Mouse (Mus musculus) liver, postnatal 0 days (tissue): ENCODE data around the gene Ugt1a5. TPM values are rescaled to one million over a fixed set of nuclear protein-coding genes. Genes with fewer than 3 reads are reported as not detected.

ENCODE experiments used
- ATAC-seq: fragments of 200-750 bp; cut with Nextera tagmentation; 2 replicates; pipeline ENCODE4 v1.8.0; 2017; ENCODE audit warnings: mild to moderate bottlenecking, moderate library complexity
- DNase-seq: peaks from one replicate; pipeline ENCODE4 v3.0.0-alpha.2; 2016
- H3K27ac ChIP-seq: fragments of 300-500 bp; sonication (generic); 2 replicates; pipeline ENCODE4 v1.5.1; 2014; ENCODE audit warnings: antibody characterized with exemption, moderate library complexity, mild to moderate bottlenecking, low read depth
- H3K27me3 ChIP-seq: fragments of 300-500 bp; sonication (generic); 2 replicates; pipeline ENCODE4 v1.6.1; 2014; ENCODE audit warnings: low read length, control low read depth, mixed read lengths; ENCODE audit not compliant: insufficient read depth
- H3K36me3 ChIP-seq: fragments of 300-500 bp; sonication (generic); replicated peaks from 2 replicates; pipeline ENCODE4 v1.6.1; 2014; ENCODE audit warnings: mild to moderate bottlenecking, control low read depth, low read length, moderate library complexity, mixed read lengths; ENCODE audit not compliant: insufficient read depth
- H3K4me1 ChIP-seq: fragments of 300-500 bp; sonication (generic); 2 replicates; pipeline ENCODE4 v1.6.1; 2014; ENCODE audit warnings: antibody characterized with exemption, mild to moderate bottlenecking, control low read depth; ENCODE audit not compliant: insufficient read depth
- H3K4me2 ChIP-seq: fragments of 300-500 bp; sonication (generic); 2 replicates; pipeline ENCODE4 v1.6.1; 2014; ENCODE audit warnings: low read depth, mild to moderate bottlenecking, low read length, moderate library complexity, mixed read lengths
- H3K4me3 ChIP-seq: fragments of 300-500 bp; sonication (generic); 2 replicates; pipeline ENCODE4 v1.5.1; 2014; ENCODE audit warnings: low read depth, low read length
- H3K9ac ChIP-seq: fragments of 300-500 bp; sonication (generic); replicated peaks from 2 replicates; pipeline ENCODE4 v1.6.1; 2014; ENCODE audit warnings: mild to moderate bottlenecking, moderate library complexity
- H3K9me3 ChIP-seq: fragments of 300-500 bp; sonication (generic); 2 replicates; pipeline ENCODE4 v1.6.1; 2016; ENCODE audit warnings: mild to moderate bottlenecking, control low read depth, low read length, mixed read lengths
- CTCF ChIP-seq: sonication (generic); IDR thresholded peaks from 2 replicates; pipeline ENCODE4 v1.5.1; 2016; ENCODE audit warnings: antibody characterized with exemption, low read depth
- EP300 ChIP-seq: IDR thresholded peaks from 2 replicates; pipeline ENCODE4 v1.6.1; 2016; ENCODE audit warnings: antibody characterized with exemption, low read depth, mild to moderate bottlenecking
- WGBS: fragments of 180-500 bp; shearing (Covaris S2); extraction: QIAGEN DNeasy Blood & Tissue Kit; methylation state at CpG from one replicate; pipeline ENCODE4 v1.1.7; 2014; ENCODE audit not compliant: insufficient replicate concordance; 5-methylcytosine and 5-hydroxymethylcytosine counted together
- polyA plus RNA-seq: library from polyadenylated mRNA; unstranded; fragments of >200 nt; fragmentation: Nextera tagmentation; extraction: Ambion mirVana; gene quantifications from 2 replicates; pipeline ENCODE4 v1.2.1, GENCODE M21; 2015

Ugt1a5 gene
- polyA plus RNA-seq, 1 experiment from 2014 or later = 0.19 TPM

- no peak overlapping the region for H3K9ac ChIP-seq
- H3K4me2 ChIP-seq = no peak overlapping the region
- H3K36me3 ChIP-seq = no peaks in the 10 kb centered on the region
- H3K27ac ChIP-seq = no peak overlapping the region
- H3K4me3 ChIP-seq = no peak overlapping the region
- WGBS = 63% methylated on average over 7 of the region's 7 CpGs
- peak; percentile 26 for DNase-seq
- H3K27me3 ChIP-seq = no peaks in the 10 kb centered on the region
- TF ChIP-seq CTCF (no peak), EP300 (no peak)
- no peaks in the 10 kb centered on the region for H3K4me1 ChIP-seq
- ATAC-seq = no peak
- peaks cover 14% of the 10 kb centered on the region for H3K9me3 ChIP-seq
Measured at GRCm38 (mm10) chr1:88228121-88228520, 62.3 kb downstream of the Ugt1a5 start.

- Histone ChIP-seq H3K9me3 (peaks cover 14% of the 10 kb centered on the region), H3K36me3 (no peaks in the 10 kb centered on the region), H3K27ac (no peak overlapping the region), H3K4me3 (no peak overlapping the region), H3K9ac (no peak overlapping the region), H3K27me3 (no peaks in the 10 kb centered on the region), H3K4me1 (no peaks in the 10 kb centered on the region), H3K4me2 (no peak overlapping the region)
- DNase-seq (no peak), ATAC-seq (no peak)
- 72% methylated on average over 3 of the region's 3 CpGs for WGBS
- no peak for TF ChIP-seq CTCF
- TF ChIP-seq EP300 = no peak
Measured at GRCm38 (mm10) chr1:88229566-88229965, 63.8 kb downstream of the Ugt1a5 start.

DNA sequence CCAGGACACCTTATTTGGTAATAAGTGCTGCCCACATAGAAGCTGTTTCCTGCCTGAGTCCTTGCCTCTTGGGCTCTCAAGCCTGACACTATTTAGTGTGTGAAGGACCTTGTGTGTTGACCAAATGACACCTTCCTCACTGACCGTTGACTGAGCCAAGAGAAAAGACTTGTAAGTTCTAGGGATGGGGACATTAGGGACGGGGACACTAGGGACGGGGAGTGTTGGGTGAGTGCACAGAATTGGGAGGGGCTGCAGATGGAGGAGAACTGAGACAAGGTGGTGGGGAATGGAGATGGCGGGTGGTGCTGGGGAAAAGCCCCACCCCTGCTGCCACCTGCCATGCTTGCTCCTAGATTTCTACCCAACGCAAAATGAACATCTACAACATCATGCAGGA is 64.2 kb downstream of the Ugt1a5 start:
- no peak for ATAC-seq
- no peak for DNase-seq
- peaks cover 16% of the 10 kb centered on the region for H3K9me3 ChIP-seq
- H3K4me2 ChIP-seq = no peak overlapping the region
- 75% methylated on average over 5 of the region's 5 CpGs for WGBS
- no peaks in the 10 kb centered on the region for H3K4me1 ChIP-seq
- H3K36me3 ChIP-seq = no peaks in the 10 kb centered on the region
- TF ChIP-seq CTCF (no peak), EP300 (no peak)
- no peak overlapping the region for H3K9ac ChIP-seq
- H3K4me3 ChIP-seq = no peak overlapping the region
- no peaks in the 10 kb centered on the region for H3K27me3 ChIP-seq
- no peak overlapping the region for H3K27ac ChIP-seq

GRCm38 (mm10) chr1:88230421-88230820 is 64.6 kb downstream of the Ugt1a5 start:
- Histone ChIP-seq H3K27ac (no peak overlapping the region), H3K4me1 (no peaks in the 10 kb centered on the region), H3K4me2 (no peak overlapping the region), H3K27me3 (no peaks in the 10 kb centered on the region), H3K9me3 (peaks cover 21% of the 10 kb centered on the region), H3K9ac (no peak overlapping the region), H3K36me3 (no peaks in the 10 kb centered on the region), H3K4me3 (no peak overlapping the region)
- 69% methylated on average over 7 of the region's 7 CpGs for WGBS
- TF ChIP-seq EP300 (no peak), CTCF (no peak)
- ATAC-seq (no peak), DNase-seq (no peak)

GRCm38 (mm10) chr1:88230981-88231802 is 65.4 kb downstream of the Ugt1a5 start:
- ATAC-seq (no peak), DNase-seq (no peak)
- Histone ChIP-seq H3K36me3 (no peaks in the 10 kb centered on the region), H3K4me2 (no peak overlapping the region), H3K27me3 (no peaks in the 10 kb centered on the region), H3K4me1 (no peaks in the 10 kb centered on the region), H3K9me3 (peaks cover 22% of the 10 kb centered on the region), H3K27ac (no peak overlapping the region), H3K4me3 (no peak overlapping the region), H3K9ac (no peak overlapping the region)
- WGBS = 65% methylated on average over 6 of the region's 6 CpGs
- no peak for TF ChIP-seq CTCF
- no peak for TF ChIP-seq EP300

DNA sequence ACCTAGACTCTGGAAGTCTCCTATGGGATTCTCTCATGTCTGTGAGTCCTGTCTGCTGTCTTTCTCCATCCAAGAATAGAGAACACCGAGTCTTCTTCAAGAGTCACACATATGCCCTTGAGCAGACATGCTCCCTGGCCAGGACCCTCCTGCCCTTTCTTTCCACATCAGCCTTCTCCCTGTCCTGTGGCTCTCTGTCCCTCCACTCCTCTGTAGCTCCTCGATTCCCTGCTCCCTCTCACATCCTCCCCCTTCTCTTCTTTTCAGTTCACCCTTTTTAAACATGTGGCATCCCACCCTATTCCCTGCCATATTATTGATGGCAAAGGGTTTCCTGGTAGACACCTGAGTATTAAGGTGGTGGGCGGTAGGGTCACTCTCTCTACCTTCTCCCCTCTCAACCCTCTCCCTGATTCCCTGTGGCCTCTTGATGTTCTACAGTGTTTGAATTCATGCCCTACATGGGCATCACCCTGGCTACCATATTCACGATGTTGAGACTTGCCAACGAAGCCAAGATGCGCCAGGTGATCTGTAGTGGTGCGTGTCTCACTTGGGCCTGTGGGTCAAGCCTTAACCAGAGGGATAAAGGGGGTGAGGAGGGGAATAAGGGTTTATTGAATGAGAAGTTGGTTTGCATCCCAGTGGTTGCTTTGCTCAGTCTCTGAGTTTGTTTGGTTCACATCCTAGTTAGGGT is 66.1 kb downstream of the Ugt1a5 start:
- WGBS = 58% methylated on average over 7 of the region's 7 CpGs
- H3K27ac ChIP-seq = no peak overlapping the region
- H3K4me3 ChIP-seq = no peak overlapping the region
- no peak overlapping the region for H3K9ac ChIP-seq
- TF ChIP-seq EP300 (no peak), CTCF (no peak)
- peaks cover 21% of the 10 kb centered on the region for H3K9me3 ChIP-seq
- DNase-seq (no peak), ATAC-seq (no peak)
- H3K4me2 ChIP-seq = no peak overlapping the region
- no peaks in the 10 kb centered on the region for H3K4me1 ChIP-seq
- H3K36me3 ChIP-seq = no peaks in the 10 kb centered on the region
- no peaks in the 10 kb centered on the region for H3K27me3 ChIP-seq
